Mouse (Mus musculus) left cerebral cortex, adult 2 months (tissue): ENCODE measurements around the gene Ripk4. TPM values are rescaled to one million over a fixed set of nuclear protein-coding genes. Genes with fewer than 3 reads are reported as not detected.

ENCODE experiments used
- DNase-seq, 2 experiments: peaks; one replicate each; pipeline ENCODE4 v3.0.0; 2021 to 2022; ENCODE audit warnings: low spot score in 2 of 2, mixed read lengths in 1 of 2; ENCODE audit errors: extremely low spot score in 1 of 2
- H3K27ac ChIP-seq: fragments of 200-600 bp; 2 replicates; pipeline ENCODE4 v1.8.1; 2022
- H3K4me3 ChIP-seq: fragments of 200-600 bp; 2 replicates; pipeline ENCODE4 v1.8.1; 2022
- CTCF ChIP-seq: fragments of 200-600 bp; IDR thresholded peaks from 2 replicates; pipeline ENCODE4 v1.8.1; 2022; ENCODE audit warnings: antibody characterized with exemption, mild to moderate bottlenecking, moderate library complexity
- intact Hi-C: fragments of 180-260 bp; cut with DNase I; formaldehyde crosslinking; loops from one replicate; pipeline ENCODE4 v1.15.1; 2025
- total RNA-seq, 2 experiments: library from RNA; stranded (reverse); gene quantifications; 2 replicates each; pipeline ENCODE4 v1.2.3; 2021

Gene Ripk4
- total RNA-seq, 2 experiments from 2014 or later, result 0.16 to 0.47 TPM

GRCm38 (mm10) chr16:97726436-97726835, 37.2 kb downstream of the Ripk4 start:
- intact Hi-C loops, result no loop called here
- no peak overlapping the region for H3K4me3 ChIP-seq
- no peak overlapping the region for H3K27ac ChIP-seq
- DNase-seq, result no peak
- no peak for TF ChIP-seq CTCF

GRCm38 (mm10) chr16:97720093-97720492, 43.5 kb downstream of the Ripk4 start:
- Histone ChIP-seq H3K4me3 (no peak overlapping the region), H3K27ac (no peak overlapping the region)
- intact Hi-C loops, result no loop called here
- TF ChIP-seq CTCF, result no peak
- no peak for DNase-seq

GRCm38 (mm10) chr16:97719392-97719983, 44.1 kb downstream of the Ripk4 start:
- DNase-seq, result no peak
- no peak overlapping the region for H3K4me3 ChIP-seq
- intact Hi-C loops, result no loop called here
- no peak overlapping the region for H3K27ac ChIP-seq
- no peak for TF ChIP-seq CTCF

- Histone ChIP-seq H3K4me3 (no peak overlapping the region), H3K27ac (no peak overlapping the region)
- no peak for TF ChIP-seq CTCF
- intact Hi-C loops, result no loop called here
- DNase-seq, result no peak
Measured at GRCm38 (mm10) chr16:97716567-97716966, 47.0 kb downstream of the Ripk4 start.

GRCm38 (mm10) chr16:97712129-97712528, 51.5 kb downstream of the Ripk4 start:
- intact Hi-C loops, result no loop called here
- TF ChIP-seq CTCF, result no peak
- Histone ChIP-seq H3K4me3 (no peak overlapping the region), H3K27ac (no peak overlapping the region)
- no peak for DNase-seq

- H3K27ac ChIP-seq, result no peak overlapping the region
- intact Hi-C loops, result no loop called here
- DNase-seq, result no peak
- TF ChIP-seq CTCF, result no peak
- H3K4me3 ChIP-seq, result no peak overlapping the region
Measured at GRCm38 (mm10) chr16:97701871-97702270, 61.7 kb downstream of the Ripk4 start.

- peak; percentile 43 for TF ChIP-seq CTCF
- DNase-seq, result no peak
- intact Hi-C loops, result no loop called here
- no peak overlapping the region for H3K27ac ChIP-seq
- no peak overlapping the region for H3K4me3 ChIP-seq
Measured at GRCm38 (mm10) chr16:97697769-97698168, 65.8 kb downstream of the Ripk4 start.

GRCm38 (mm10) chr16:97695709-97696108, 67.9 kb downstream of the Ripk4 start:
- Histone ChIP-seq H3K27ac (no peak overlapping the region), H3K4me3 (no peak overlapping the region)
- TF ChIP-seq CTCF, result no peak
- intact Hi-C loops, result no loop called here
- no peak for DNase-seq

Other genes starting within 250 kb of the Ripk4 start
- not detected for gene Fam3b, start 249.0 kb downstream of the Ripk4 start, total RNA-seq
- gene Tmprss2, start 152.6 kb downstream of the Ripk4 start, total RNA-seq, result not detected
- gene Prdm15, start 88.1 kb upstream of the Ripk4 start, total RNA-seq, result 10 to 100 TPM; 22.1 to 25.6 TPM
- gene C2cd2, start 198.8 kb upstream of the Ripk4 start, total RNA-seq, result 10 to 100 TPM; 14.4 to 18.5 TPM
- gene Zbtb21, start 198.8 kb upstream of the Ripk4 start, total RNA-seq, result 10 to 100 TPM; 30.8 to 31.5 TPM
- gene B230307C23Rik, start 233.5 kb upstream of the Ripk4 start, total RNA-seq, result 10 to 100 TPM; 26.1 to 26.5 TPM